Mouse (Mus musculus): ENCODE measurements around the gene Thsd4.

GRCm38 (mm10) chr9:60194905-60195304, 326.9 kb downstream of the Thsd4 start:
- TF ChIP-seq POLR2A (IDR thresholded peaks at IDR 0.05; ENCODE audit: borderline replicate concordance, control insufficient read depth, low read depth, low read length) (no peak), CTCF (IDR thresholded peaks at IDR 0.05; ENCODE audit: control insufficient read depth, insufficient read depth, low read length) (no peak)
